Mouse (Mus musculus): ENCODE results near the gene Chrnb2. TPM values are rescaled to one million over a fixed set of nuclear protein-coding genes. Genes with fewer than 3 reads are reported as not detected.
A peak's percentile ranks its signal among the peaks of the same experiment; 100 is the strongest.

Gene Chrnb2
- total RNA-seq, 2 experiments from 2014 or later = 3.3 to 3.4 TPM

DNA sequence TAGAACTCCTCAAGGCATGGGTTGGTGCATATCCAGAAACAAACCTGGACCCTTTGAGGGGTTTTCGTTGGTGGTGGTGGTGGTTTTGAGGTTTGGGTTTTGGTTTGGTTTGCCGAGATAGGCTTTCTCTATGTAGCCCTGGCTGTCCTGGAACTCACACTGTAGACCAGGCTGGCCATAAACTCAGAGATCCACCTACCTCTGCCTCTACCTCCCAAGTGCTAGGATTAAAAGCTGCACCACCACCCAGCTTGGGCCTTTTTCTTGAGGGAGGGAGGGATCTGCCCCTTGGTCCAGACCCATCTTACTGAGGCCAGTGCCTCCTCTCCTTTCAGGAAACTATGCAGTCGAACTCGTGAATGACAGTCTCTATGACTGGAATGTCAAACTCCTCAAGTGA is 15.7 kb upstream of the Chrnb2 start:
- DNase-seq = no peak

DNA sequence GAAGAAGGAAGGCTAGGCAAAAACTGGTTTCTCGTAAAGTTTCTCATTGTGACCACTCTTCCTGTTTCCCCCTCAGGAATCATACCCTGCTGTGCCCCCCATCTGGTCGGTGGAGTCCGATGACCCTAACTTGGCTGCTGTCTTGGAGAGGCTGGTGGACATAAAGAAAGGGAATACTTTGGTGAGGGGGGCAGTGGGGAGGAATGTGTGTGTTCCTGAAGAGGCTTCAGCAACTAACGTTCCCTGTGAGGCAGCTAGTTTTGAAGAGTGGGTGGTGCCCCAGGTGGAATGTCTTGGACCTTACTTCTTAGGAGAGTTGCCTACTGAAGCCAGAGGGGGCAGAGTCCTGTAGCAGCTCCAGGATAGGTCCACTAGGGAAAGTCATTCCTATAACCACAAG is 11.6 kb upstream of the Chrnb2 start:
- no peak for DNase-seq

DNA sequence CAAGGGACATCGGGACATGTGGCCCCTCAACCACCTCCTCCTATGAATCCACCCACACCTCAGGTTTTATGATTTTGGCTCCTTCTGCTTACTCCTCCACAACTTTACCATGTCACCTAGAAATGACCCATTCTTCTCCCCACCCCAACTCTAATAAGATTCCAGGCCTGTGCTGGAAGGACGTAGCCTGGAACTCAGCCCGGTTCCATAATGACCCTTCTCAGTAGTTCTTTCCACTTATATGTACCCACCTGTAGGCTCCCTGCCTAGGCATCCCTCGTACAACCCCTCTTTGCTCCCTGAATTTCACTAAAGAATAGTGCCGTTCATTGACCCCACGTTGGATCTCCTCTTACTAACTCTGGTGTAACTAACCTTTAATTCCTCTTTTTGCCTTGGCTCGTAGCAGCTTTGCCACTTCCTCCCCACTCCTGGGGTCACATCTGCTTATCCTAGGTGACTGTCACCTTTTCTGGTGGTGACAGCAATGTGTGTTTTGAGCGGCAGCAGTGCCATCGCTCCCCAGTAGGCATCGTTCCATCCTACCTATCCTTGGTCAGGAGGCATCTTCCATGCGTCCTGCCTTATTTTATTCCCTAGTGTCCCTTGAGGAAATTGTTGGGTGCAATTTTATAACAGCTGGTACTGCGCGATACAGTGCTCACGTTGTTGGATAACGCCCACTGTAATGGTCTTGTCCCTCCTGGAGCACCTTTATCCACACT is 10.0 kb upstream of the Chrnb2 start:
- no peak for DNase-seq

DNA sequence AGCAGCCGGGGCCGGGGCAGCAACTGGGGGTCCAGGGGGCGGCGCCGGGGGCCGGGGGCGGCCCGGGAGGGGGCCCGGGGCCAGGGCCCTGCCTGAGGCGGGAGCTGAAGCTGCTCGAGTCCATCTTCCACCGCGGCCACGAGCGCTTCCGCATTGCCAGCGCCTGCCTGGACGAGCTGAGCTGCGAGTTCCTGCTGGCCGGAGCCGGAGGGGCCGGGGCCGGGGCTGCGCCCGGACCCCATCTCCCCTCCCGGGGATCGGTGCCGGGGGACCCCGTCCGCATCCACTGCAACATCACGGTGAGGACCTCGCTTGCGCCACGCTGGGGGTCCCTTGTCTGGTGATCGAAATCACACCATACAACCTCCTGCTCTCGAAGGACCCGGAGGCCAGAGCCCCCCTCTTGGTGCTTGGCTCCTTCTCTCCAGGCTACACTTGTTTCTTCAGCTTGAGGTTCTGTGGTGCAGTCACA is 9.3 kb upstream of the Chrnb2 start:
- DNase-seq = peak; percentile 41 to 55

DNA sequence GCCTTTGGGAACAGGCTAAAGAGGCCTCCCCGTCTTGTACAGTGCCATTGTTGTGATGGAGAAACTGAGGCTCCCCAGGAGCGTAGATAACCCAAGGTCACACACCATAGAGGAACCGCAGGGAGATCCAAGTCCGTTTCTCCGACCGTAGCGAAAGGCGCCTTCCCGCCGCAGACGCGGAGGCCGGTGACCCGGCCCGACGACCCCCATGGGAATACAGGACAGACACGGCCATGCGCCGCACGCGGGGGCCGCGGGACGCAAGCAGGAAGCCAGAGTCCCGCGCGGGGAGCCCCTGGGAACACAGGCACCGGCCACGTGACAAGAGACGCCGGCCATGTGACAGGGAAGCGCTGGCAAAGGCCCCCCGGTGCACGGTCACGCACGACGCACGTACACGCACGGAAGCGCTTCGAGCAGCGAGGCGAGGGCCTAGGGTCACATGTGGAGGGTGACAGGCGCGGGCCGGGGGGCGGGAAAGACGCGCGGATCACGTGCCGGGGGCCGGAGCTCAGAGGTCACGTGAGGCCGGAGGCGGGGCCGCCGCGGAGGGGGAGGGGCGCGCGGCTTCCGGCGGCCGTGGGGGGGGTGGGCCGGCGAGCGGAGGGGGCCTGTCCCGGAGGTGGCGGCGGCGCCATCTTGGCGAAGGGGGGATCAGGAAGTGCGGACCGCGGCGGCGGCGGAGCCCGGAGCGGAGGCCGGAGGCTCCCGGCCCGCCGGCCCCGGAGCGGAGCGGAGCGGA is 8.7 kb upstream of the Chrnb2 start, which contains the start of gene Ube2q1:
TSS of gene Ube2q1 (plus strand) at position 649 of the 742 bp plus-strand sequence.
- DNase-seq = peak; percentile 98 to 99

DNA sequence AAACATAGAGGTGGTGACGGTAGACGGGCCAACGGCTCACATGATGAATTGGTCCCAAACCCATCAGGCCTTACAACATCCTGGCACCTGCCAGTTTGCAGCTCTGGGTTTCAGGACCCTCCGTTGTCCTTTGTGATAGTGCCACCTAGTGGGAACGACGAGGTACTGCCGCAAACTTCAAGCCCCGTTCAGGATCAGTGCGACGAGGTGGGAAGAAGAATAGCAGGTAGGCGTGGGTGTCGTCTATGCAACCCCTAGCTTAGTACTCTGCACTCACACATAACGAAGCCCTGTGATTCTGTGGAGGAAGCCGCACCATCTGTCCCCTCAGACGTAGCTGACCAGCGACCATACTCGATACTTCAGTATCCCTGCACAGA is 8.1 kb upstream of the Chrnb2 start:
- peak; percentile 70 to 78 for DNase-seq

DNA sequence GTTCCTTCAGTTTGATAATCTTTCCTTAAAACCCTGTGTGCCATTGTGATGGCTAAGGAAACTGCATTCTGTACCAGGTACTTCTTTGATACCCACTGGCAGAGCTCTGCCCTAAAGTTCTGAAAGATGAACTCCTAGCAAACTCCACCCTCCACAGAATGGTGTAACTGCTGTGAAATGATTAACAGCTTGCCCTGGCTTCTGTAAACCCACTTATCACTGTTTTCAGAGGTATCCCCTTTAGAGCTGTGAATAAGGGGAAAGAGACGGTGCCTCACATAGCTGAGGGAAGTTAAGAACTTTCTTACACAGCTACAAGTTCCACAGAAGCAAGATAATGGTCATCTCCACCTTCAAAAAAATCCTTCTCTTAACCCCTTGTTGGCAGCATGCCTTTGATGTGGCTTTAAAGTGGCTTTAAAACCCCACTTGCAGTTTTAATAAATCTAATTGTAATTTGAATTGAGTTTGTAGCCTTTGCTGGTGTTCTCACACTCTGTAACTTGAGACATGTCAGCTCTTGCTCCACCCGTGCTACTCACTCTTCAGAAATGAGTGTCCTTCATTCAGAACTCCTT is 6.1 kb upstream of the Chrnb2 start:
- no peak for DNase-seq

DNA sequence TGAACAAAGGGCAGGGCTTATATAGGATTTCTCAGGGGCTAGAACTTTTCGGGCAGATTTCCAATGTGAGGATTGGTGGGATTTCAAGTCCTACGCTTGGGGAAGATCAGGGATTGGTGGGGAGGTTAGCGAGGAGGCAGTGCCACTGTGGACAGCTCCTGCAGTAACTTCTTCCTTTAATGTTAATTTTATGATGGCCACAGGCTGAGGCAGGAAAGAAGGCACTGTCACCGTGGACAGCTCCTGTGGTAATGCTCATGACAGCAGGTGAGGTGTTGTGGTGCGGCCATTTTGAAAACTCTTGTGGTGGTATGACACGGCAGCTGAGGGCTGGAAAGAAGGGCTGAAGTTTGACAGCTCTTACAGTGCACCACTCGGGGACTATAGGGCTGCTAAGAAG is 5.2 kb upstream of the Chrnb2 start:
- DNase-seq = no peak

DNA sequence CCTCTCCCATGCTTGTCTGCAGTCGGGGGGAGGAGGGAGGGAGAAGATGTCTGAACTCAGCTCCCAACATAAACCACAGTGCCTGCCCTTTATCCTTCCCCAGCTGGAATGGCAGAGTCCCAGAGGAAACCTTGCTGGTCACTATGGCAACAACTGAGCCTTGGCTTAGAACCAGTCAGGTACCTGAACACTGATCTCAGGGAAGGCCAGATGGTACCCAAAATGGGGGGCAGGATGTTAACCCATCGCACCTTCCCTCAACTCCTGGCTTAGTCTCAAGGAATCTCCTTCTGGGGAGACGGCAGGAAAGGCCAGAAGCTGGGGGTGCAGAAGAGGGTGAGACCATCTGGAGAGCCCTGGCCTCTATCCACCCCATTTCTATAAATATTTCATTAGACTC is 4.6 kb downstream of the Chrnb2 start:
- DNase-seq = no peak

DNA sequence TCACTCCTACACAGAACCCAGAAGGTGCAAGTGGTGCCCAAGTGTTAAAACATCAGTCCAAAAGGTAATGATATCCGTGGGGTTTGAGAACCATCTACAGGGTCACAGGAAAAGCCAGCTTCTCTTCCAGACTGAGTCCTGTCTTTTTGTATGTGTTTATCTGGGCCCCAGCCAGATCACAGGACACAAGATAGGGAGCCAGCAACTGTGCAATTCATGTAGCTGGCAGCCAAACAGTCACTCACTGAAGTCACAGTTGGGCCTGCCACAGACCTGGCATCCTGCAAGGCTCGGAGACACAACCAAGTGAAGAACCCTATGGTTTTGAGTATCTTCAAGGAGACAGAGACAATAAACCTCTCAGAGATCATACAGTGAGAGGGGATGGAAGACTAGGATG is 6.6 kb downstream of the Chrnb2 start:
- no peak for DNase-seq

DNA sequence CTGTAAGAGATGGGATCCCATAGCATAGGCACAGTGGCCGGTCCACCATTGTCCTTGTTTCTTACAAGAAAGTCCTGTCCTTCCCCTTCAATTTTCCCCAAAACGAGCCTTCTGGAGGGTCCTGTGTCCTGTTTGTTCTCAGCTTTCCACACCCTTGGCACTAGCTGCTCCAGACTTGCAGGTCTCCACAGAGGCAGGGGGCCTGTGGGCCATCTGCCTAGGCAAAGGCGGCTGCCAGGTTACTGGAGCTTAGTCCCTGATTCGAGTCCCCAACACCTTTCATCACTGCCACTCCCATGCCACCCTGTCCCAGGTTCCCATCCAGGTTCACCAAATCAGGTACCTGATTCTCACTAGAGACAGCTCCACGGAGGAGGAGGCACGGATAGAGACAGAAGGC is 9.1 kb downstream of the Chrnb2 start:
- no peak for DNase-seq

DNA sequence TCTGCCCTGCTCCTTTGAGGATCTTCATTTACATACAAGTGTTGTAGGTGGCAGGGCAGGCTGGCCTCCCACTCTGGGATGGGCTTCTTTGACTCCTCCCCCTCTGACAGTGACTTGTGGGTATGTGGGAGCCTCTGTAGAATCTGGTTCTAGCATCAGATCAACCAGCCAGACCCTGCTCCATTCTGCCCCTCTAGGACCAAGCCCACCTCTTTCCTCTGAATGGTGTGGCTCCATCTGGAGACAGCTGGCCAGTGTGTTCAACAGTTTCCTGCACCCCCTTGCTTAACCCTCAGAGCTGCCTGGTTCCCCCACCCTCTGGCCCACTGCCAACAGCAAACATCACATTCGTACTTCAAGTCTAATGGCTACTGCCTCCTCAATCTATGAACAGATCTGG is 12.1 kb downstream of the Chrnb2 start:
- peak in 1 of 2 experiments; percentile 17 for DNase-seq

DNA sequence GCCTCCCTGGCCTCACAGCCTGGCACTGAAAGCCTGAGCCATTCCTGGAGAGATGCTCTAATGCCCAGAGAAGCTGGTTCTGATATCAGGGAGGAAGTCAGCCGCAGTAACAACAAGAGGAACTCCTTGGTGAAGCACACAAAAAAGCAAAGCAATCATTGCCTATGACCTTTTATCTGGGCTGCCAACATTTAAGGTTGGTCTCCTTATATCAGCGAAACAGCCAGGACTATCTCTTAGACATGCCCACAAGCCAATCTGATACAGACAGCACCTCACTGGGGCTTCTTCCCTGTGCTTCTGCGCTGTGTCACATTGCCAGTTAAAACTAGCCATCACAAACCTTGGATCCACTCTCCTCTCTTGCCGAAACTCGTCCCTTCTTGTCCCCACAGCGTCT is 25.9 kb downstream of the Chrnb2 start:
- no peak for DNase-seq

DNA sequence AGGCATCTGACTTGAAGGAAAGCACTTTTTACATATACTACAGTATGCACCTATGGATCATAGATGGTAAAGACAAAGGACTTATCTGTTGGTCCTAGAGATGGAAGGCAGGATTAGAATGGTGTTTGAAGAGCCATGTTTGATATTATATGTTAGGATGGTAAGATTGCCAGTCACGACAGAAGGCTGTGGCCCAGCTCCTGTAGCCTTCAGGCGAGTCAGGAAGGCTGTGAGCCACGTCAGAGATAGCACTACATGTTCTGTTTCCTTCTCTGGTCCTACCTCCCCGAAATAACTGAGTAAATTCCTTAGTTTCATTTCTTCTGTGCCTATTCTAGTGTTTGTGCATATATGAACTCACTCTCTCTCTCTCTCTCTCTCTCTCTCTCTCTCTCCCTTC is 32.3 kb downstream of the Chrnb2 start:
- no peak for DNase-seq

DNA sequence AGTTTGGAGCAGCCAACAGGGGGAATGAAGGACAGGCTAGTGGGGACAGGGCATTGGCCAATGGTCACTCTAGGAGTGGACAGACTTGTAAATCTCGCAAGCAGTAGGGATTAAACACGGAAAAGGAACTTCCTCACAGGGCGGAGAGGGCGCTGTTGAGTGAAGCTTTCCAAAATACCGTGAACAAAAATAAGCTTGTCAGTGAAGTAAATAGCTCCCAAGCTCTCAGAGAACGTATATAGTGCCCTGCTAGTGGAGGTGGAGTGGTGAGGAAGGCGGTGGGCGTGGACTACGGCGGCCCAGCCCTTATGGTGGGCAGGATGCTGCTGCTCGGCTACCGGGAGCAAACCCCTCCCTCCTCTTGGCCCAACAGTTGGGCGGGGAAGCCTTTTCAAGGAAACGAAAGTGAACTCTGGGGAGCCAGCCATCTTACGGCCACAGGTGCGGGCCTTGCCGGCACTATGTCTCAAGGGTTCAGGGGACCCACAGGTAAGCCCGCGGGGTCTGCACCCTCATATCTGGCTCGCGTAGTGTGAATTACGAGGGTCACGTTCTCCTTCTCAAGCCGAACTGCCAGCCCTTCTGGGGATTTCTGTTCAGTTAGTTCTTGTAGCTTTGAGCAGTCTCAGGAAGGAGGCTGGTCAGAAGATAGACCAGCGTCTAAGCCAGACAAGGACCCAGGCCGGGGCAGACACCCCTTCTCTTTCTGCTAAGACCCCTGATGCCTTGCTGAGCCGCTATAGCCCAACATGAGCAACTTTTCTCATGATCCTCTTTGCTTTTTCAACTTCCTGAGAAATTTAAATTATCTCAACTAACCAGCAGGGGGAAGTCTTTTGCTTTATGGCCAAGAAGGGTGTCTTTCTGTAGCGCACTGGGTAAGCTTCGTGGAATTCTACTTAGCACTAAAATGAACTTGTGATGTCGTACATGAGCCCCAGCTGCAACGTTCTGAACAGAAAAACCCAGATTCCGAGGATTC is 33.8 kb downstream of the Chrnb2 start:
- DNase-seq = peak; percentile 93 to 94

DNA sequence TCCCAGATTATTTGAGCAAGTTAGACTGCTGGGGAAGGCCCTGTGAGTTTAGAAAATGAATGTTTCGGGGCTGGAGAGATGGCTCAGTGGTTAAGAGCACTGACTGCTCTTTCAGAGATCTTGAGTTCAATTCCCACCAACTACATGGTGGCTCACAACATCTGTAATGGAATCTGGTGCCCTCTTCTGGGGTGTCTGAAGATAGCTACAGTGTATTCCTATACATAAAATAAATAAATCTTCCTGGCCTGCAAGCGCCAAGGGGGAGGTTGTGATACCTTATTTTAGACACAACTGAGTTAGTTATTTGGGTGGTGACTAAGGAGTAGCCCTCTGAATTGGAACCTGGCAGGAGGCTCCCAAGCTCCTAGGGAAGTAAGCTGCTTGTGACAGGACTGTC is 35.6 kb downstream of the Chrnb2 start:
- DNase-seq = no peak

DNA sequence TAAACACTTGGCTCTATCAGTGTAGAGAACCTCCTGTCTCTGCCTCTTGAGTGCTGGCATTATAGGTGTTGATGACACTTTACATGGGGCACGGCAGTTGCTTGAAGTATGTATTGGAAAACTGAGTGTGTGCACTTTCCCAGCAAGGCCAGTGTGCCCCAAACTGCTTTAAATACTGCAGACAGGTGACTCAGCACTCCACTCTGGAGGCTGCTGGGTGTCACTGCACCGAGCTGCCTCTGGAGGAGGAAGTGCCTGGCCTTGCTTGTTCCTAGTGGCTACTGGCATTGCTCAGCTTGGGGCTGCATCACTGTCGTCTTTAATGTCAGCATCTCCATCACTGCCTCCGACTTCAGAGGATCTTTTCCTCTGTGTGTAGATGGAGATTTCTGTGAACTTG is 37.4 kb downstream of the Chrnb2 start:
- peak; percentile 77 to 78 for DNase-seq

DNA sequence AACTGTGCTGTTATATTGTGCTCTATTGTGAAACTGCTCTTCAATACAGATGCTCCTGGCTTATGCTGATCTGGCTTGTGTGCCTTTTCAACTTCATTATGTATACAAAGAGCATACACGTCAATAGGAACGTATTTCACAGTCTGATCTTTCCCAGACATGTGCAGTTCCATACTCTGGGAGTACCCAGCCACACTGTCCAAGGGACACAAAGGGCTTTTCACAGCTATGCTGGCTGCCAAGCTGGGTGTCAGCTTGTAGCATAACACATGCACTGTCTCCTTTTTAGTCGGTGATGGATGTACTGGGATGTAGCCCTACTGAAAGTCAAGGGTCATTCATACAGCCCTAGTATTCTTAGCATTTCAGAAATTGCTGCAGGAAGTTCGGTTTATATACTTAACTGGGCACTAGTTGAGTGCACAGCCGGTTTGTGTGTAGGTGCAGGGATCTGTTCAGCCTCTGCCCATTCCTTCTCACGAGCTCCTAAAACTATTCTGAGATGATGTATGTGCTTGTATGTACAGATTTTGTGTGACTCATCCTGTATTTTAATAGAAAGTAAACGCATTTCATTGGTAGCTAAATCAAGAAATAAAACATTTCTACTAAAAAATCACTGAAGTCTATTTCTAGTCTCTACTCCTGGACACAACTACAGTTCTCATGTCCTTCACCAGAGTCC is 40.9 kb downstream of the Chrnb2 start:
- no peak for DNase-seq

DNA sequence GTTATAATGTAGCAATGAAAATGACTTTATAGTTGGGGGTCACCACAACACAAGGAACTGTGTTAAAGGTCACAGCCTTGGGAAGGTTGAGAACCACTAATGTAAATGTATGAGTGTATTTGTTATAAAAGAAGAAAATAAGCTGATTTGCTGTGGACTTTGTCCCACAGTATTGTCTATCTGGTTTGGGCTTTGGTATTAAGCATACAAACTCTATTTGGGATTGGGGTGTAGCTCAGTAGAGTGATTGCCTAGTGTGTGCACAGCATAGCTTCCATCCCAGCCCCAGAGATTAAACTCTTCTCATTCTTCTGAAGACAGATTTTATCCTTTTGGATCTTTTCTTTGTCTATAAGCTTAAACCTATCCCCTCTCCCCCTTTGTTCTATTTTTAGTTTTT is 42.4 kb downstream of the Chrnb2 start:
- no peak for DNase-seq

DNA sequence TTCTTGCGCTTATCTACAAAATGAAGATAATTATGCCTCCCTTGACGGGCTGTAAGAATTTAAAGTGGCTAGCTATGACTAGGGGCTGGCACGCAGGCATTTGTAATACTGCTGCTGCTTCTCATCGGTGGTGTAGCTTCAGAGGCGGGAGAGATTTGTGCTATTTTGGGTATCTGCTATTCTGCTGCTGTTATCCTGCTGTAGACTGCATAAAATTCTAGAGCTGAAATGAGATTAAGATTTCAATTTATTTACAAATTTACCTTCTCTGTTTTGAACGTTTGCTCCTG is 48.5 kb downstream of the Chrnb2 start:
- DNase-seq = no peak

DNA sequence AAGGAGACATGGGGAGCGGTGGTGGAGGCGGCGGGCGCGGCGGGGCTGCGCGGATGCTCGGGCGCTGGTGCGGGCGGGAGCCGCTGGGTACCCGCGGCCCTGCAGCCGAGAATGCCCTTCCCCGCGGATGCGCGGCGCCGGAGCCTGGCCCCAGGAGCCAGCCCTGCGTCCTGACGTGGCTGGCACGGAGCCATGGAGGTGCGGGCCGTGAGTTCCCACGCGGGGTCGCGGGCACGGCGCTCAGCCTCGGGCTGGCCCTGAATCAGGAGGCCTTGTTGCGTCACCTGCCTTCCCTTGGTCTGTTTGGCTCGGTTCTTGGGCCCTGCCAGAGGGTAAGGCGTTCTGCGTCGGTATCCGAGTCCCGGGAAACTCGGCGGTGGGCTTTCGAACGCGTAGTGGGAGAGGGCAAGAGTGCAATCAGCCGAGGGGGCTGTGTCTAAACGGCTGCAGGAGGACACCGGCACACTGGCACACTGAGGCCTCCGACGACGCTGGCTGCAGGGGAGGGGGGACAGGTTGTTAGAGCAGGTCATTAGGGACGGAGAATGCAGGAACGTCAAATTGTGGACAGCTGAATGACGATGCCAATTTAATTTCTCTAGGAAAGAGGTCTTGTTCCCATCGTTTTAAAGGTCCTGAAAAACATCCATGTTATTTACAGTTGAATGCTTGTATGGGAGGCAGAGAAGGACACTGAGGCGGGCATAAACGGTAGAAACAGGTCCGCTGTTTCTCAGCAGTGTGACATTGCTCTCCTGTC is 49.0 kb downstream of the Chrnb2 start:
- peak; percentile 56 to 64 for DNase-seq
